Mouse (Mus musculus): Measurements from ENCODE around the gene Phactr2.

DNA sequence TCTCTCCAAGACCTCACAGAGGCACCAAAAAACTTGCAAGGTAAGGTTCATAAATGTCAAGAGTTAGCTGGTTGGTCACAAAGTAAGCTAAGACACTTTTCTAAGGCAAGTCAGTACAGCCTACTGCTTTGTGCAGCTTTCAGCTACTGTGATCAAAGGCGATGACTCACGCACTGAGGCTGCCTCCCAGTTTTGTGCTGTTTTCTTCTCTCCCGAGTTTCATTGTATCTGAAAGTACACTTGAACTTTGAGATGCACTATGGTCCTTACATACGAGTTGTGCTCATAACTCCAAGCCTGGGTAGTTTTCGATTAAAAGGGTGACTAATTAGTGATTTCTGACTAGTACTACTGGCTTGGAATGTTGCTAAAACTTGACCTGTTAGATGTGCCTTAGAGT is 7.3 kb downstream of the Phactr2 start:
- TF ChIP-seq CTCF (IDR thresholded peaks at IDR 0.05; ENCODE audit: extremely low read depth, insufficient read depth, insufficient read length, insufficient replicate concordance) (no peak), POLR2A (IDR thresholded peaks at IDR 0.05; ENCODE audit: low read depth, low read length) (no peak)
